9 mouse cellular contexts compared by ENCODE assay signal in genomic region chr17:24514270-24515257, GRCm38 (mm10). TPM values are rescaled to one million over a fixed set of nuclear protein-coding genes. Genes with fewer than 3 reads are reported as not detected.
DNase-seq lines count a peak whose midpoint lies in the region; ATAC-seq lines count a peak whose summit lies in the region.
"Had no signal": no experiment of that assay in that cellular context is flagged by ENCODE, and none has a peak within 500 bp of the region (broad histone marks: within the 10 kb centered on the region; RNA-seq: fewer than 3 reads in every experiment).

No protein-coding gene starts in this region.

- DNase-seq in midbrain, embryonic 11.5 days (ENCODE audit: low spot score, missing footprints): no peak
- no peak for DNase-seq in midbrain, embryonic 14.5 days
- DNase-seq in urinary bladder, postnatal 4 days (ENCODE audit: low spot score in 2 of 2): no peak
- DNase-seq in cerebellum, adult 11 months: no peak

- no peak for ATAC-seq in midbrain, embryonic 11.5 days (ENCODE audit: low FRiP score)
- no peak for ATAC-seq in midbrain, embryonic 14.5 days (ENCODE audit: low FRiP score, low TSS enrichment)
- ATAC-seq in hindbrain, embryonic 16.5 days: no peak
- 0 out of 2 replicates have a peak, but pooled peaks have one; percentile 34 for ATAC-seq in liver, embryonic 12.5 days
- ATAC-seq in stomach, embryonic 14.5 days (ENCODE audit: insufficient number of reproducible peaks, insufficient read depth, low FRiP score, low read depth): no peak
- no peak for ATAC-seq in erythroblast, adult 5-6 weeks (replicated peaks; ENCODE audit: low FRiP score, poor library complexity, severe bottlenecking)

- 0 out of 2 replicates have a peak overlapping the region, but pooled peaks have one; percentile 4 for H3K9ac ChIP-seq in midbrain, embryonic 11.5 days (ENCODE audit: low read length)
- H3K9ac ChIP-seq in midbrain, embryonic 14.5 days (replicated peaks; ENCODE audit: low read length): no peak overlapping the region
- H3K9ac ChIP-seq in hindbrain, embryonic 16.5 days (ENCODE audit: low read depth, low read length): peak overlapping the region; percentile 11; the same call in 1 of the 2 replicates
- no peak overlapping the region for H3K9ac ChIP-seq in liver, embryonic 12.5 days
- H3K9ac ChIP-seq in stomach, embryonic 14.5 days (replicated peaks; ENCODE audit: low read depth, low read length): no peak overlapping the region

- no peaks in the 10 kb centered on the region for H3K9me3 ChIP-seq in midbrain, embryonic 11.5 days (ENCODE audit: control insufficient read depth, low read length)
- no peaks in the 10 kb centered on the region for H3K9me3 ChIP-seq in midbrain, embryonic 14.5 days (ENCODE audit: control insufficient read depth, low read length)
- H3K9me3 ChIP-seq in hindbrain, embryonic 16.5 days (ENCODE audit: control insufficient read depth, low read length): no peaks in the 10 kb centered on the region
- no peaks in the 10 kb centered on the region for H3K9me3 ChIP-seq in liver, embryonic 12.5 days (replicated peaks)
- H3K9me3 ChIP-seq in stomach, embryonic 14.5 days (ENCODE audit: control insufficient read depth, low read depth, low read length): no peaks in the 10 kb centered on the region

- H3K4me1 ChIP-seq in midbrain, embryonic 11.5 days (ENCODE audit: control insufficient read depth, insufficient read depth, low read length): no peaks in the 10 kb centered on the region
- no peaks in the 10 kb centered on the region for H3K4me1 ChIP-seq in midbrain, embryonic 14.5 days (ENCODE audit: control insufficient read depth, insufficient read depth, low read length)
- H3K4me1 ChIP-seq in hindbrain, embryonic 16.5 days (ENCODE audit: control insufficient read depth, insufficient read depth, low read depth, low read length): no peaks in the 10 kb centered on the region; the same call in 1 of the 2 replicates
- peaks cover 9% of the 10 kb centered on the region; the same call in 1 of the 2 replicates for H3K4me1 ChIP-seq in liver, embryonic 12.5 days
- H3K4me1 ChIP-seq in stomach, embryonic 14.5 days (ENCODE audit: control insufficient read depth, insufficient read depth, low read length): no peaks in the 10 kb centered on the region

- H3K4me3 ChIP-seq in midbrain, embryonic 11.5 days (ENCODE audit: low read depth, low read length): no peak overlapping the region
- H3K4me3 ChIP-seq in midbrain, embryonic 14.5 days (replicated peaks; ENCODE audit: low read depth, low read length): no peak overlapping the region
- H3K4me3 ChIP-seq in hindbrain, embryonic 16.5 days (ENCODE audit: low read length): no peak overlapping the region
- H3K4me3 ChIP-seq in liver, embryonic 12.5 days: no peak overlapping the region
- no peak overlapping the region for H3K4me3 ChIP-seq in stomach, embryonic 14.5 days (ENCODE audit: low read depth, low read length)

- WGBS in midbrain, embryonic 11.5 days: 88% methylated on average over 24 of the region's 24 CpGs
- WGBS in midbrain, embryonic 14.5 days: 90% methylated on average over 24 of the region's 24 CpGs
- 86% methylated on average over 23 of the region's 24 CpGs for WGBS in hindbrain, embryonic 16.5 days
- WGBS in liver, embryonic 12.5 days (ENCODE audit: insufficient replicate concordance): 79% methylated on average over 24 of the region's 24 CpGs
- WGBS in stomach, embryonic 14.5 days: 87% methylated on average over 24 of the region's 24 CpGs

- H3K27me3 ChIP-seq in midbrain, embryonic 11.5 days (ENCODE audit: control insufficient read depth, insufficient read depth, low read length): no peaks in the 10 kb centered on the region
- H3K27me3 ChIP-seq in midbrain, embryonic 14.5 days (ENCODE audit: control insufficient read depth, insufficient read depth, low read length): no peaks in the 10 kb centered on the region
- no peaks in the 10 kb centered on the region for H3K27me3 ChIP-seq in hindbrain, embryonic 16.5 days (replicated peaks; ENCODE audit: control insufficient read depth, insufficient read depth, low read length)
- H3K27me3 ChIP-seq in liver, embryonic 12.5 days (replicated peaks): no peaks in the 10 kb centered on the region
- no peaks in the 10 kb centered on the region for H3K27me3 ChIP-seq in stomach, embryonic 14.5 days (ENCODE audit: control insufficient read depth, insufficient read depth, low read length)

- H3K27ac ChIP-seq in midbrain, embryonic 11.5 days (ENCODE audit: low read depth, low read length): no peak overlapping the region
- no peak overlapping the region for H3K27ac ChIP-seq in midbrain, embryonic 14.5 days (replicated peaks; ENCODE audit: low read depth, low read length)
- no peak overlapping the region; the same call in 1 of the 2 replicates for H3K27ac ChIP-seq in hindbrain, embryonic 16.5 days (ENCODE audit: low read depth, low read length)
- H3K27ac ChIP-seq in liver, embryonic 12.5 days: peak overlapping the region; percentile 30
- peak overlapping the region; percentile 12; the same call in 1 of the 2 replicates for H3K27ac ChIP-seq in stomach, embryonic 14.5 days (ENCODE audit: low read length)

- H3K4me2 ChIP-seq in midbrain, embryonic 11.5 days: no peak overlapping the region
- no peak overlapping the region for H3K4me2 ChIP-seq in midbrain, embryonic 14.5 days (ENCODE audit: low read length)
- no peak overlapping the region for H3K4me2 ChIP-seq in hindbrain, embryonic 16.5 days (ENCODE audit: low read length)
- 0 out of 2 replicates have a peak overlapping the region, but pooled peaks have one; percentile 1 for H3K4me2 ChIP-seq in liver, embryonic 12.5 days
- no peak overlapping the region for H3K4me2 ChIP-seq in stomach, embryonic 14.5 days (replicated peaks; ENCODE audit: low read depth, low read length)

- peaks cover 30% of the 10 kb centered on the region for H3K36me3 ChIP-seq in midbrain, embryonic 11.5 days (ENCODE audit: control insufficient read depth, insufficient read depth, low read length)
- peaks cover 86% of the 10 kb centered on the region for H3K36me3 ChIP-seq in midbrain, embryonic 14.5 days (ENCODE audit: control insufficient read depth, insufficient read depth, low read length)
- peaks cover 29% of the 10 kb centered on the region for H3K36me3 ChIP-seq in hindbrain, embryonic 16.5 days (ENCODE audit: control insufficient read depth, insufficient read depth, low read length)
- H3K36me3 ChIP-seq in liver, embryonic 12.5 days: peaks cover 99% of the 10 kb centered on the region
- H3K36me3 ChIP-seq in stomach, embryonic 14.5 days (ENCODE audit: control insufficient read depth, insufficient read depth, low read length): peaks cover 66% of the 10 kb centered on the region

RNA-seq across cellular contexts. Expression of gene Traf7, which starts 13.2 kb away (rescaled TPM):
- 67.1 and 80.8 TPM in 2 replicates for polyA plus RNA-seq in midbrain, embryonic 11.5 days (2014; fragmentation: Nextera tagmentation; extraction: Ambion mirVana)
- polyA plus RNA-seq in midbrain, embryonic 14.5 days (2014; fragmentation: Nextera tagmentation; extraction: Ambion mirVana): 86.2 and 90.8 TPM in 2 replicates
- 85.9 and 94.2 TPM in 2 replicates for polyA plus RNA-seq in hindbrain, embryonic 16.5 days (2015; fragmentation: Nextera tagmentation; extraction: Ambion mirVana)
- polyA plus RNA-seq in liver, embryonic 12.5 days (2016; fragmentation: Nextera tagmentation; extraction: Ambion mirVana): 52.2 and 55.4 TPM in 2 replicates
- polyA plus RNA-seq in stomach, embryonic 14.5 days (2014; fragmentation: Nextera tagmentation; extraction: Ambion mirVana): 87.6 and 97.3 TPM in 2 replicates
- total RNA-seq in erythroblast, adult 5-6 weeks (2015; ENCODE audit: low replicate concordance): 11.9 and 13.2 TPM in 2 replicates
- 24.2 and 45.2 TPM in 2 replicates for total RNA-seq in erythroblast, adult 5-6 weeks (2017; ENCODE audit: low replicate concordance)

RNA-seq across cellular contexts. Expression of gene Rab26, which starts 19.4 kb away (rescaled TPM):
- polyA plus RNA-seq in midbrain, embryonic 11.5 days (2014; fragmentation: Nextera tagmentation; extraction: Ambion mirVana): 1.8 and 2.2 TPM in 2 replicates
- 4.9 and 6.5 TPM in 2 replicates for polyA plus RNA-seq in midbrain, embryonic 14.5 days (2014; fragmentation: Nextera tagmentation; extraction: Ambion mirVana)
- polyA plus RNA-seq in hindbrain, embryonic 16.5 days (2015; fragmentation: Nextera tagmentation; extraction: Ambion mirVana): 10.9 and 13.0 TPM in 2 replicates
- 1.3 and 1.9 TPM in 2 replicates for polyA plus RNA-seq in liver, embryonic 12.5 days (2016; fragmentation: Nextera tagmentation; extraction: Ambion mirVana)
- polyA plus RNA-seq in stomach, embryonic 14.5 days (2014; fragmentation: Nextera tagmentation; extraction: Ambion mirVana): 3.0 and 3.2 TPM in 2 replicates
- total RNA-seq in erythroblast, adult 5-6 weeks (2015; ENCODE audit: low replicate concordance): not detected in 2 replicates
- not detected in 2 replicates for total RNA-seq in erythroblast, adult 5-6 weeks (2017; ENCODE audit: low replicate concordance)

RNA-seq across cellular contexts. Expression of gene Caskin1, which starts 26.2 kb away (rescaled TPM):
- polyA plus RNA-seq in midbrain, embryonic 11.5 days (2014; fragmentation: Nextera tagmentation; extraction: Ambion mirVana): 5.5 and 6.2 TPM in 2 replicates
- polyA plus RNA-seq in midbrain, embryonic 14.5 days (2014; fragmentation: Nextera tagmentation; extraction: Ambion mirVana): 34.8 and 37.5 TPM in 2 replicates
- 43.6 and 44.6 TPM in 2 replicates for polyA plus RNA-seq in hindbrain, embryonic 16.5 days (2015; fragmentation: Nextera tagmentation; extraction: Ambion mirVana)
- polyA plus RNA-seq in liver, embryonic 12.5 days (2016; fragmentation: Nextera tagmentation; extraction: Ambion mirVana): 0.14 and 0.32 TPM in 2 replicates
- polyA plus RNA-seq in stomach, embryonic 14.5 days (2014; fragmentation: Nextera tagmentation; extraction: Ambion mirVana): 2.7 and 3.8 TPM in 2 replicates
- not detected in 2 replicates for total RNA-seq in erythroblast, adult 5-6 weeks (2015; ENCODE audit: low replicate concordance)
- total RNA-seq in erythroblast, adult 5-6 weeks (2017; ENCODE audit: low replicate concordance): not detected in 2 replicates
- total RNA-seq: common myeloid progenitor, adult 5-6 weeks had no signal

RNA-seq across cellular contexts. Expression of gene Pkd1, which starts 35.1 kb away (rescaled TPM):
- 11.9 and 18.5 TPM in 2 replicates for polyA plus RNA-seq in midbrain, embryonic 11.5 days (2014; fragmentation: Nextera tagmentation; extraction: Ambion mirVana)
- 18.0 and 28.3 TPM in 2 replicates for polyA plus RNA-seq in midbrain, embryonic 14.5 days (2014; fragmentation: Nextera tagmentation; extraction: Ambion mirVana)
- 26.8 and 29.9 TPM in 2 replicates for polyA plus RNA-seq in hindbrain, embryonic 16.5 days (2015; fragmentation: Nextera tagmentation; extraction: Ambion mirVana)
- polyA plus RNA-seq in liver, embryonic 12.5 days (2016; fragmentation: Nextera tagmentation; extraction: Ambion mirVana): 6.0 and 6.5 TPM in 2 replicates
- 27.3 and 35.9 TPM in 2 replicates for polyA plus RNA-seq in stomach, embryonic 14.5 days (2014; fragmentation: Nextera tagmentation; extraction: Ambion mirVana)
- total RNA-seq in erythroblast, adult 5-6 weeks (2015; ENCODE audit: low replicate concordance): 1.5 and 6.1 TPM in 2 replicates
- total RNA-seq in erythroblast, adult 5-6 weeks (2017; ENCODE audit: low replicate concordance): 3.8 and 16.2 TPM in 2 replicates

RNA-seq across cellular contexts. Expression of gene Mlst8, which starts 35.7 kb away (rescaled TPM):
- 28.9 and 30.3 TPM in 2 replicates for polyA plus RNA-seq in midbrain, embryonic 11.5 days (2014; fragmentation: Nextera tagmentation; extraction: Ambion mirVana)
- polyA plus RNA-seq in midbrain, embryonic 14.5 days (2014; fragmentation: Nextera tagmentation; extraction: Ambion mirVana): 36.2 and 43.0 TPM in 2 replicates
- polyA plus RNA-seq in hindbrain, embryonic 16.5 days (2015; fragmentation: Nextera tagmentation; extraction: Ambion mirVana): 36.2 and 39.3 TPM in 2 replicates
- 17.2 and 19.4 TPM in 2 replicates for polyA plus RNA-seq in liver, embryonic 12.5 days (2016; fragmentation: Nextera tagmentation; extraction: Ambion mirVana)
- polyA plus RNA-seq in stomach, embryonic 14.5 days (2014; fragmentation: Nextera tagmentation; extraction: Ambion mirVana): 39.7 and 46.2 TPM in 2 replicates
- total RNA-seq in erythroblast, adult 5-6 weeks (2015; ENCODE audit: low replicate concordance): 5.9 and 15.8 TPM in 2 replicates
- total RNA-seq in erythroblast, adult 5-6 weeks (2017; ENCODE audit: low replicate concordance): 5.5 and 8.2 TPM in 2 replicates

Comparison
In these comparisons a context has a peak if more than half of its experiments do, and no peak if none do; other contexts are left out.
1. H3K9ac ChIP-seq: peak in midbrain, embryonic 11.5 days (single experiment) and hindbrain, embryonic 16.5 days (single experiment); none in midbrain, embryonic 14.5 days (single experiment), liver, embryonic 12.5 days (single experiment) and stomach, embryonic 14.5 days (single experiment).
2. H3K27ac ChIP-seq: peak in liver, embryonic 12.5 days (single experiment) and stomach, embryonic 14.5 days (single experiment); none in midbrain, embryonic 11.5 days (single experiment), midbrain, embryonic 14.5 days (single experiment) and hindbrain, embryonic 16.5 days (single experiment).